Mouse (Mus musculus) forebrain, embryonic 11.5 days (tissue): ENCODE measurements around the gene Gsk3b. TPM values are rescaled to one million over a fixed set of nuclear protein-coding genes. Genes with fewer than 3 reads are reported as not detected.
"Not testable (repeated sequence)": the region's sequence is repeated elsewhere in the genome, so short reads cannot be mapped to it uniquely, and the experiment has no call there.

Source experiments
- ATAC-seq: fragments of 200-750 bp; cut with Nextera tagmentation; replicated peaks from 2 replicates; pipeline ENCODE4 v1.8.0; 2017; ENCODE audit warnings: moderate TSS enrichment; ENCODE audit not compliant: low FRiP score
- DNase-seq: peaks from one replicate; pipeline ENCODE4 v3.0.0-alpha.2; 2017; ENCODE audit warnings: low spot score
- H3K27ac ChIP-seq: fragments of 300-500 bp; sonication (generic); 2 replicates; pipeline ENCODE4 v1.5.1; 2014; ENCODE audit warnings: low read depth, low read length
- H3K27me3 ChIP-seq: fragments of 300-500 bp; sonication (generic); 2 replicates; pipeline ENCODE4 v1.6.1; 2014; ENCODE audit warnings: mild to moderate bottlenecking, low read length, mixed read lengths; ENCODE audit not compliant: control insufficient read depth, insufficient read depth
- H3K36me3 ChIP-seq: fragments of 300-500 bp; sonication (generic); 2 replicates; pipeline ENCODE4 v1.6.1; 2014; ENCODE audit warnings: mild to moderate bottlenecking, low read length, moderate library complexity, mixed read lengths; ENCODE audit not compliant: control insufficient read depth, insufficient read depth
- H3K4me1 ChIP-seq: fragments of 300-500 bp; sonication (generic); replicated peaks from 2 replicates; pipeline ENCODE4 v1.6.1; 2014; ENCODE audit warnings: low read length, mixed read lengths; ENCODE audit not compliant: control insufficient read depth, insufficient read depth
- H3K4me2 ChIP-seq: fragments of 300-500 bp; sonication (generic); 2 replicates; pipeline ENCODE4 v1.6.1; 2014; ENCODE audit warnings: low read depth, mild to moderate bottlenecking, low read length, moderate library complexity, mixed read lengths; ENCODE audit not compliant: severe bottlenecking
- H3K4me3 ChIP-seq: fragments of 300-500 bp; sonication (generic); 2 replicates; pipeline ENCODE4 v1.5.1; 2014; ENCODE audit warnings: low read depth, low read length
- H3K9ac ChIP-seq: fragments of 300-500 bp; sonication (generic); 2 replicates; pipeline ENCODE4 v1.6.1; 2014; ENCODE audit warnings: low read length
- H3K9me3 ChIP-seq: fragments of 300-500 bp; sonication (generic); 2 replicates; pipeline ENCODE4 v1.6.1; 2016; ENCODE audit warnings: low read length, mixed read lengths; ENCODE audit not compliant: control insufficient read depth
- WGBS: fragments of 180-500 bp; shearing (Covaris S2); extraction: QIAGEN DNeasy Blood & Tissue Kit; methylation state at CpG from one replicate; pipeline ENCODE4 v1.1.7; 2014; 5-methylcytosine and 5-hydroxymethylcytosine counted together
- polyA plus RNA-seq: library from polyadenylated mRNA; unstranded; fragments of >200 nt; fragmentation: Nextera tagmentation; extraction: Ambion mirVana; gene quantifications from 2 replicates; pipeline ENCODE4 v1.2.1, GENCODE M21; 2014

Gsk3b gene
- polyA plus RNA-seq = 106 and 110 TPM in 2 replicates

DNA sequence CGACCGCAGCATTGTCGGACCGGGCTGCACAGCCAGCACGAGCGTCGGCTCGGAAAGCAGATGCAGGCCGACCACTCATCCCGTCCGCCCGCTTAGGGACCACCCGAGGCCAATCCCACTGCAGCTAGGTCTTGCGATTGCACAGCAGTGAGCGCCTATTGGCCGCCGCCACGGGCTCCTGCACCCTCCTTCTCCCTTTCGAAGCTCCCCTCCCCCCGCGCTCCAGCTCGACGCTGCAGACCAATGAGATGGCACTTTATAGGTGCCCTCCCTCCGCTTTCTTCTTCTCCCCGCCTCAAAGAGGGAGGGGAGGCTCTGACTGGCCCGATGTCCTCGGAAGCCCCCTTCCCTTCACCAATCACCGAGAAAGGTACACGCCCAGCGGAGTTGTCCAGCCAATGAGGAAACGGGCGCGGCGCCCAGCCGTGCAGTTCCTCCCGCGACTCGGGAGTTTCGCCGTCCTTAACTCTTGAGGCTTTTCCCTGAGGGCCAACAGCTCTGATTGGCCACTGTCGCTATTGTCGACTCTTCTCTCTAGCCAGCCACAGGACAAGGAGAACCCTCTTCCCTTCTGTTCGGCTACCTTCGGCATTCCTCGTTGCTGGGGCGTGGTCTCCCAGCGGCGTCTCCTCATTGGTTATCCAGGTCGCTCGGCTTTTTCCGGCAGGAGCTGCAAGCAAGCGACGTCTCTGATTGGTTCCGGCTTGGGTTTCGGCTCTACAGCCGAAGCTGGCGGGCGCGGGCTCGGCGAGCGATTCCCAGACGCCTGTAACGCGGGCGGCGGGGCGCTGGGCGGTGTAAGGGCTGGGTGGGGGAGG is at the start of gene Gsk3b:
TSS of gene Gsk3b (plus strand) at position 373 of the 818 bp plus-strand sequence.
- H3K4me1 ChIP-seq = 0 out of 2 replicates have a peak, but pooled peaks cover 1% of the 10 kb centered on the region
- H3K27ac ChIP-seq = peak within 1 kb of the TSS; percentile 100
- peak within 1 kb of the TSS; percentile 80 for H3K4me2 ChIP-seq
- ATAC-seq (peak; percentile 91), DNase-seq (peak; percentile 99)
- H3K4me3 ChIP-seq = peak within 1 kb of the TSS; percentile 97
- no peaks in the 10 kb centered on the region for H3K9me3 ChIP-seq
- no peaks in the 10 kb centered on the region for H3K27me3 ChIP-seq
- H3K36me3 ChIP-seq = no peaks in the 10 kb centered on the region
- H3K9ac ChIP-seq = peak within 1 kb of the TSS; percentile 99
- under 1% methylated on average over 68 of the region's 69 CpGs for WGBS

DNA sequence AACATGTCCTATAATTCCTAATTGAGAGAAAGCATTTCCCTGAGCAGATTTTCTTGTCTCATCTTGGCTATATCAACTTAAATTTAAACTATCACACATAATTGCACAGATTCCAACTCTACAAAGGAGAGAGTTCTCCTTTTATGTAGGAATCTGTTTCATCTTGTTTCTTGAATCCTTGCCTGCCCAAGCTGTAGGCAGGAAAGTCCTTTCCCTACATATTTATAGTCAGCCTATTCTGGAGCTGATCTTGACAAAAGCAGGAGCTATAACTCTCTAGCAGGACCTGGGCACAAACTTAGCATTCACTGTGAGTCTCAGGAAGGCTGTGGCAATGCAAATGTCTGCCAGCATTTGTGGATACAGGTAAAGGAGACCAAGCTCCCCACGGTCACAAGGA is 46.6 kb upstream of the Gsk3b start:
- Histone ChIP-seq H3K36me3 (no peaks in the 10 kb centered on the region), H3K4me1 (no peaks in the 10 kb centered on the region), H3K27ac (no peak overlapping the region), H3K9ac (no peak overlapping the region), H3K9me3 (no peaks in the 10 kb centered on the region), H3K4me2 (no peak overlapping the region), H3K4me3 (no peak overlapping the region), H3K27me3 (no peaks in the 10 kb centered on the region)
- 89% methylated on average over 1 of the region's 1 CpGs for WGBS
- no peak for ATAC-seq
- DNase-seq = no peak

DNA sequence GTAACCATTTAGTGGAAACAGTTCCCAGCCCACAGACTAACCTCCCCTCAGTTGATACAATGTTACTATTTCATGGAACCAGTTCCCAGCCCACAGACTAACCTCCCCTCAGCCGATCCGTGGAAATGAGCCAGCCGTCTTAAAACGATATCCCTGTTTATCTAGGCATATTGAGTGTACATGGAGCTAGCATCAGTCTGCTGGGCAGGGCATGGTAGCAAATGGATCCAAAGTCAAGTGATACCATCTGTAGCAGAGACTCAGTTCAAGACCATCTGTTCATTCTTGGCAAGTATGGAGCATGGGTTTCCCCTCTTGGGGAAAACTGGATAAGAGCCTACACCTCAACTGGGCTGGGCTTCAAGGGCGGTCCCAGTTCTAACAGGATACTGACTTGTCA is 44.2 kb upstream of the Gsk3b start:
- H3K27me3 ChIP-seq = no peaks in the 10 kb centered on the region
- ATAC-seq (no peak), DNase-seq (no peak)
- H3K4me3 ChIP-seq = no peak overlapping the region
- H3K36me3 ChIP-seq = no peaks in the 10 kb centered on the region
- WGBS = 88% methylated on average over 5 of the region's 5 CpGs
- no peaks in the 10 kb centered on the region for H3K9me3 ChIP-seq
- no peaks in the 10 kb centered on the region for H3K4me1 ChIP-seq
- H3K27ac ChIP-seq = no peak overlapping the region
- H3K4me2 ChIP-seq = no peak overlapping the region
- H3K9ac ChIP-seq = no peak overlapping the region

DNA sequence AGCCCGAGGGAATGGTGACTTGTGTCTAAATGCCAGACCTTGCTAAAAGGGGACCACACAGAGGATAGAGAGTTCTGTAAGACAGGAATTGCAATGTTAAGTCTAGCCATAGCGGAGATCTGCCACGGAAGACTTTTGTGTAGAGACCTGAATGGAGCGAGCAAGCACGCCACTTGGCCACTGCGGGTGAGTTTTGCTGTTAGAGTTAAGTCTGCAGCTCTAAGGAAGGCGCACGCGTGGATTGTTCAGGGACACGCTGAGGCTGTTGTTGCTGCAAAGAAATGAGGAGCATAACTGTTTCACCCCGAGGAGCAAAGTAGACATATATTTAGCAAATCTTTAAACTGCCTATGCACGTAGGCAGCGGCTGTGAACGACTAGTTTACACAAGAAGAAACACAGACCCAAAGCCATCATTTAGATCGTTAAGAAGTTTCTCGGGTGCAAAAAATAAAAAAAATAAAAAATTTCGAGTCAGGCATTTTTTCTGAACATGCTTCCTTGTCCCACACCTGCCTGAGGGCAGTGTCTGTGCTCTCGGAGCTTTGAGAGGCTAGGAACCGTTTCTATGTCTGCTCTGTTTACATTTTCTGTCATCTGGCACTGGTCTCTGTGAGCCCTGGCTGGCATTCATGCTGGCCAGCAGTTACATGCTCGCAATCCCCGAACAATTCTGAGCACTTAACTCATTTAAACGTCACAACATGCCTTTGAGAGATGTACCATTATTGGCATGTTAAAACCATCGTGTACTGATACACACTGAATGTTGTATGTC is 40.8 kb upstream of the Gsk3b start:
- no peaks in the 10 kb centered on the region for H3K9me3 ChIP-seq
- no peak for ATAC-seq
- no peaks in the 10 kb centered on the region for H3K36me3 ChIP-seq
- H3K27ac ChIP-seq = no peak overlapping the region
- DNase-seq = no peak
- no peak overlapping the region for H3K9ac ChIP-seq
- no peaks in the 10 kb centered on the region for H3K4me1 ChIP-seq
- H3K4me3 ChIP-seq = no peak overlapping the region
- no peaks in the 10 kb centered on the region for H3K27me3 ChIP-seq
- no peak overlapping the region for H3K4me2 ChIP-seq
- 77% methylated on average over 23 of the region's 23 CpGs for WGBS

DNA sequence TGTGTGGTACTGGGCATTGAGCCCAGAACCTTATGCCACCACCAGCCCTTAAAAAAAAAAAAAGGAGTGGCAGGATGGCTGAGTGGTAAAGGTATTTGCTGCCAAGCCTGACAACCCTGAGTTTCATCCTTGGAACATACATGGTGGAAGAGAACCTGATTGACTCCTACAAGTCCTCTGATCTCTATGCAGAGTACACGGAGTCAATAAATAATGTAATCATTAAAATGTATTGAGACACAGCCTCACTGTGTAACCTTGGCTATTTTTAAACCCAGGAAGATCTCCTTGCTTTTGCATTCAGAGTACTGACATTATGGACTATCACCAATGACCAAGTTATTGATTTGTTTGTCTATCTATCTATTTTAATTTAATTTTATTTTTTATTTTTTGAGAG is 30.9 kb upstream of the Gsk3b start:
- 89% methylated on average over 1 of the region's 1 CpGs for WGBS
- no peaks in the 10 kb centered on the region for H3K27me3 ChIP-seq

DNA sequence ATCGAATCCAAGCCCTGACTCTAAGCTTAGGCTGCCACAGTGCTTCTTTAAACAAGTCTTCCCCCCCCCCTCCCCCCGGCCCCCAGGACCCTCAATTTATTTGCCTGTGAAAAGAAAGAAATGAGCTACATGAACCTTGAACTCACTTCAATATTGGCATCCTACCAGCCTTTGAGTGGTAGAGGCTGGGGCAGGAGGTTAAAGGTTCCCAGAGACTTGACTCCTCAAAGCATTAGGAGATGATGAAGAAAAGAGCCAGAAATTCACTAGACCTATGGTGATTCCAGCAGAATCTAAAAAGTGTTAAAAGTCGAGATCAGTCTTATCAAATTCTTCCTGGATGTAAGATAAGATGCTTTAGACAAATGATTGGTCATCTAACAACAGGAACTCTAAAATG is 30.0 kb upstream of the Gsk3b start:
- ATAC-seq = no peak
- Histone ChIP-seq H3K4me1 (no peaks in the 10 kb centered on the region), H3K27me3 (no peaks in the 10 kb centered on the region), H3K27ac (no peak overlapping the region), H3K36me3 (no peaks in the 10 kb centered on the region), H3K9ac (no peak overlapping the region), H3K4me3 (no peak overlapping the region), H3K4me2 (no peak overlapping the region), H3K9me3 (no peaks in the 10 kb centered on the region)
- 76% methylated on average over 3 of the region's 3 CpGs for WGBS
- DNase-seq = no peak

More for the DNA sequence above, 30.9 kb upstream of the Gsk3b start:
- H3K36me3 ChIP-seq = no peaks in the 10 kb centered on the region
- no peak overlapping the region for H3K27ac ChIP-seq
- no peaks in the 10 kb centered on the region for H3K9me3 ChIP-seq
- H3K9ac ChIP-seq = no peak overlapping the region
- no peaks in the 10 kb centered on the region for H3K4me1 ChIP-seq
- H3K4me2 ChIP-seq = no peak overlapping the region
- no peak for DNase-seq
- no peak overlapping the region for H3K4me3 ChIP-seq
- ATAC-seq = no peak

DNA sequence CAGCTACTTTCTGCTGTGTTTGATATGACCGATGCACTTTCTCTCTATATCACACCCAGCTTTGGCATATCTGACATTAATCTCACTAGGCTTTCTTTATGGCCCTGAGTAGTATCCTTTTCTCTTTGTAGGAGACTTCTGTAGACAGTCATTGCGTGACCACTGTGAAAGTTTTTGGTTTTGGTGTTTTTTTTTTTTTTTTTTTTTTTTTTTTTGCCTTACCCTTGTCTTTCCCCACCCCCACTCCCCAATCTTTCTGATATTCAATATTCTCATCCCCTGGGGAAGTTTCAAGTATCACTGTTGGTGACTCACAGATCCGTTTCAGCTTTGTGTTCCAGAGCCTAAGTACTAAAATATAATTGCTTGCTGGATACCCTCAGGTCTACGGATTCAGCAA is 29.2 kb upstream of the Gsk3b start:
- Histone ChIP-seq H3K4me3 (no peak overlapping the region), H3K36me3 (no peaks in the 10 kb centered on the region), H3K9me3 (no peaks in the 10 kb centered on the region), H3K4me2 (no peak overlapping the region), H3K27ac (no peak overlapping the region), H3K27me3 (no peaks in the 10 kb centered on the region), H3K9ac (no peak overlapping the region), H3K4me1 (no peaks in the 10 kb centered on the region)
- ATAC-seq = no peak
- WGBS = 90% methylated on average over 4 of the region's 4 CpGs
- DNase-seq = no peak

DNA sequence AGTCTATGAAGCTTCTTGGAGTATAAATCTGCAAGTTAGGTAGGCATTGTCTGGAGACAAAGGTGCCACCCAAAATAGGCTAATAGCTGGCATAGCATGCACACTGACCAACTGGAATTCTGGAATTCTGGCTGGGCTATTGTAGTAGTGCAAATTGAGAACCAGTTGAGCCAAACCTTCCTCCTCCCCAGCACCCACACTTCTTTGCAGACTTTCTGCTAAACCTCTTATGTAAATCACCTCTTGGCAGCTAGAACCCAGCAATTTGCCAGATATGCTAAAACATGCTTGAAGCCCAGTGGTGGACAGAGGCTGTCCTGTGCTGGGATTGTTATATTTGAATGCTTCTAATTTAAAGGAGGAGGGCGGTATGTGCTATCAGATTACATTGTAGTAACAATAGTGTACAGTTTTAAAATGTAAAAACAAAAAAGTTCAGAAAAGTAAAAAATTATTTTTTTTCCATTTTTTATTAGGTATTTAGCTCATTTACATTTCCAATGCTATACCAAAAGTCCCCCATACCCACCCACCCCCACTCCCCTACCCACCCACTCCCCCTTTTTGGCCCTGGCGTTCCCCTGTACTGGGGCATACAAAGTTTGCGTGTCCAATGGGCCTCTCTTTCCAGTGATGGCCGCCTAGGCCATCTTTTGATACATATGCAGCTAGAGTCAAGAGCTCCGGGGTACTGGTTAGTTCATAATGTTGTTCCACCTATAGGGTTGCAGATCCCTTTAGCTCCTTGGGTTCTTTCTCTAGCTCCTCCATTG is 14.8 kb upstream of the Gsk3b start:
- ATAC-seq = not testable (repeated sequence)

More for the DNA sequence above, 14.8 kb upstream of the Gsk3b start:
- H3K9me3 ChIP-seq, H3K4me3 ChIP-seq, H3K9ac ChIP-seq, H3K4me2 ChIP-seq, DNase-seq, H3K36me3 ChIP-seq, H3K27ac ChIP-seq, H3K4me1 ChIP-seq, H3K27me3 ChIP-seq: not testable (repeated sequence)
- 94% methylated on average over 1 of the region's 5 CpGs for WGBS
